Mouse (Mus musculus) G1E (cell line): Measurements from ENCODE around the gene Grm2. TPM values are rescaled to one million over a fixed set of nuclear protein-coding genes. Genes with fewer than 3 reads are reported as not detected.

Experiments used
- ATAC-seq: 2 replicates; pipeline ENCODE4 v1.8.0; 2016; ENCODE audit warnings: mild to moderate bottlenecking; ENCODE audit not compliant: insufficient number of reproducible peaks, poor library complexity, low FRiP score, severe bottlenecking; ENCODE audit errors: extremely low read depth
- DNase-seq: peaks from one replicate; pipeline ENCODE4 v3.0.0; 2012; ENCODE audit warnings: low spot score
- H3K27me3 ChIP-seq: 2 replicates; pipeline ENCODE4 v1.6.1; 2012; ENCODE audit warnings: mild to moderate bottlenecking, low read length, inconsistent platforms; ENCODE audit not compliant: insufficient read depth
- H3K36me3 ChIP-seq: replicated peaks from 2 replicates; pipeline ENCODE3; 2012; ENCODE audit warnings: mild to moderate bottlenecking, inconsistent platforms
- H3K4me1 ChIP-seq: 2 replicates; pipeline ENCODE4 v1.6.1; 2012; ENCODE audit warnings: low read depth, low read length, inconsistent platforms, mixed read lengths; ENCODE audit not compliant: insufficient read depth
- H3K4me3 ChIP-seq: 2 replicates; pipeline ENCODE4 v1.5.1; 2012; ENCODE audit warnings: low read depth, mild to moderate bottlenecking, inconsistent platforms, low read length, moderate library complexity, mixed read lengths
- H3K9me3 ChIP-seq: replicated peaks from 2 replicates; pipeline ENCODE4 v1.6.1; 2012; ENCODE audit warnings: inconsistent platforms
- CTCF ChIP-seq: IDR thresholded peaks from 2 replicates; pipeline ENCODE4 v1.5.1; 2012; ENCODE audit warnings: low read depth, low read length, inconsistent platforms, mixed read lengths
- GATA1 ChIP-seq: IDR thresholded peaks from 2 replicates; pipeline ENCODE4 v1.6.1; 2012; ENCODE audit warnings: borderline replicate concordance, low read length, inconsistent platforms, mixed read lengths
- GATA2 ChIP-seq: IDR thresholded peaks from 2 replicates; pipeline ENCODE4 v1.6.1; 2012; ENCODE audit warnings: low read depth, low read length, inconsistent platforms, borderline replicate concordance
- POLR2AphosphoS5 ChIP-seq: IDR thresholded peaks from 2 replicates; pipeline ENCODE4 v1.6.1; 2012; ENCODE audit warnings: low read depth, low read length, inconsistent platforms; ENCODE audit not compliant: insufficient replicate concordance
- TAL1 ChIP-seq: conservative IDR thresholded peaks from 2 replicates; pipeline ENCODE4 v1.6.1; 2012; ENCODE audit warnings: low read depth, low read length, inconsistent platforms, mixed read lengths
- polyA plus RNA-seq: library from polyadenylated mRNA; stranded (reverse); fragments of >175 nt; gene quantifications from 2 replicates; pipeline ENCODE4 v1.2.3, GENCODE M21; 2012
- total RNA-seq, 2 experiments: library from RNA; stranded (forward) in 1 of 2; stranded (reverse) in 1 of 2; fragments of 200-1000 nt in 1 of 2; fragments of >200 nt in 1 of 2; fragmentation: Nextera tagmentation in 1 of 2; gene quantifications; 2 replicates each; pipeline ENCODE4 v1.2.3; 2014 to 2017

Gene Grm2
- total and polyA plus RNA-seq, 3 experiments = 0.16 TPM; not detected in 2

DNA sequence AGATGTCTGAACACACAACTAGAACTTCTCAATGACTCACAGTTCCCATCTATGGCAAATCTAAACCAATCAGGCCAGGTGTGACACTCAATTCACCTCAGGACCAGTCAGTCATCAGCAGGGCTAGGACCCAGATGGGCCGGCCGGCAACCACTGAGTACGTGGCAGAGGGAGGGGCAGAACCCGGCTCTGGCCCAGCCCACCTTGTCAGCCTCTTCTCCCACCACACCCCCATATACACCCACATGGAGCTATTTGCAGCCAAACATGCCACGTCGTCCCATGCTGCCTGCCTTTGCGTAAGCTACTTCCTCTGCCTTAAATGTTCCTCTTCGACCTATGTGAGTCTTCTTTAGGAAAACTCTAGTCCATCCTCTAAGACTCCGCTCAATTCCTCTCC lies 20.1 kb upstream of the Grm2 start:
- ATAC-seq (no peak), DNase-seq (no peak)

DNA sequence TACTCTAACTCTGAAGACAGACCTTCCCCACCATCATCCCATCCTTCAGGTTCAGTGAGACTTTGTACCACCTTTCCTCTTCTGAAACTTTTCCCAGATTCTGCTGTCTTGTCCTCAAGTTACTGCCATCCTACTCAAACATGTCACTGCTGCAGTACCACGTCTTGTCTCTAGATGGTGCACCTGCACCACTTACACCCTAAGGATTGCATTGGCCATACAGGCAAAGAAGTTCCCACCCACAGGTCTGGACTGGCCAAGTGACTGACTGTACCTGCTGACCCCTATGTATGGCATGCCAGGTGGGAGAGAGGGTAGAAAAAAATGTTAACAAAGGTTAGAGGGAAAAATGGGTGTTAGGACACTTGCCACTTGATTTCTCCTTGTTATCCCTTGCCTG lies 19.6 kb upstream of the Grm2 start:
- ATAC-seq (peak; percentile 57; the same call in 1 of the 2 replicates), DNase-seq (peak; percentile 74)
- TF ChIP-seq CTCF (peak; percentile 98), GATA2 (no peak)
- Histone ChIP-seq H3K4me1 (peaks cover 3% of the 10 kb centered on the region; the same call in 1 of the 2 replicates), H3K4me3 (no peak overlapping the region), H3K9me3 (no peaks in the 10 kb centered on the region), H3K27me3 (no peaks in the 10 kb centered on the region), H3K36me3 (peaks cover 100% of the 10 kb centered on the region)

More for the DNA sequence above, 20.1 kb upstream of the Grm2 start:
- H3K4me1 ChIP-seq = peaks cover 3% of the 10 kb centered on the region; the same call in 1 of the 2 replicates
- no peaks in the 10 kb centered on the region for H3K27me3 ChIP-seq
- peaks cover 100% of the 10 kb centered on the region for H3K36me3 ChIP-seq
- H3K9me3 ChIP-seq = no peaks in the 10 kb centered on the region
- no peak overlapping the region for H3K4me3 ChIP-seq
- TF ChIP-seq POLR2AphosphoS5 (no peak), CTCF (no peak), GATA2 (no peak), GATA1 (no peak), TAL1 (no peak)

DNA sequence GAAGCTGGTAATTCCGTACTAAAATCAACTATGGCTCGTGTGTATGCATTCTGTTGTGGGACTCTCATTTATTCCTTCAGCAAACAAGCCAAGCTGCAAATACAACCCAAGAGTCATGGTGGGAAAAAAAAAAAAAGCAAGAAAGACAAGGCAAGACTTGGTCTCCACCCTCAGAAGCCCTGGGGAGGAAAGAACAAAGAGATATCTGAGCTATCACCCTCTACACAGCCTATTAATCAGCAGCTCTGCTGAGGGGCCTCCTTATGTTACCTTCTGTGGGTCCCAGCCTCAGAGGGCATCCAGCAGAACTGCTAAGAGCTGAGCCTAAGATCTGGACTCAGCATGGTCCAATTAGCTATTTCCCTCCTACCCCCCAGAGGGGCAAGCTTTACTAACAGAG lies 18.0 kb upstream of the Grm2 start:
- H3K27me3 ChIP-seq = no peaks in the 10 kb centered on the region
- DNase-seq (no peak), ATAC-seq (no peak)
- no peak overlapping the region for H3K4me3 ChIP-seq
- H3K36me3 ChIP-seq = peaks cover 100% of the 10 kb centered on the region
- no peaks in the 10 kb centered on the region for H3K9me3 ChIP-seq
- peaks cover 3% of the 10 kb centered on the region; the same call in 1 of the 2 replicates for H3K4me1 ChIP-seq
- no peak for TF ChIP-seq POLR2AphosphoS5
- no peak for TF ChIP-seq GATA1
- no peak for TF ChIP-seq GATA2
- TF ChIP-seq TAL1 = no peak
- TF ChIP-seq CTCF = no peak

- no peak for TF ChIP-seq POLR2AphosphoS5
- no peaks in the 10 kb centered on the region for H3K9me3 ChIP-seq
- H3K4me3 ChIP-seq = no peak overlapping the region
- no peaks in the 10 kb centered on the region for H3K4me1 ChIP-seq
- no peaks in the 10 kb centered on the region for H3K27me3 ChIP-seq
- H3K36me3 ChIP-seq = peaks cover 100% of the 10 kb centered on the region
- ATAC-seq (no peak), DNase-seq (no peak)
Observed at GRCm38 (mm10) chr9:106664856-106665255, 9.0 kb upstream of the Grm2 start.

DNA sequence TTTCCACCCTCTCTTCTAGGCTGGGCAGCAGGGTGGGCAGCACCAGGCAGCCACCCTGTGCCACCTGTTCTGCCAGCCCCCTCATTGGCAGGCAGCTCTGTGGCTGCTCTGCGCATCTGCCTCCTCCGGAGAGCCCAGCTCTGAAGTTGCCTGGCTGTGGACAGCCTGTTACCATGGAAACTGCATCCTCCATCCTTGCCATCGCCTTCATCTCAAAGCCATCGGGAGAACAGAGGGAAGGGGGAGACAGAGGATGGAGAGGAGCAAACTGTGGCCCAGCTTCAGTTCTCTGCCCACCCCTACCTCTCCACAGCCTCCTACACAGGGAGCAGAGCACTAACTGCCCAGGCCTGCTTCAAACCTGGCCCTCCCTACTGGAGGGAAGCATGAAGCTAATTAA lies 8.6 kb upstream of the Grm2 start:
- peaks cover 100% of the 10 kb centered on the region for H3K36me3 ChIP-seq
- H3K9me3 ChIP-seq = no peaks in the 10 kb centered on the region
- no peaks in the 10 kb centered on the region for H3K27me3 ChIP-seq
- DNase-seq (no peak), ATAC-seq (no peak)
- no peak for TF ChIP-seq GATA1
- no peak for TF ChIP-seq GATA2
- no peaks in the 10 kb centered on the region for H3K4me1 ChIP-seq
- H3K4me3 ChIP-seq = no peak overlapping the region

- Histone ChIP-seq H3K27me3 (no peaks in the 10 kb centered on the region), H3K4me1 (no peaks in the 10 kb centered on the region), H3K9me3 (no peaks in the 10 kb centered on the region), H3K4me3 (no peak overlapping the region), H3K36me3 (peaks cover 100% of the 10 kb centered on the region)
- no peak for DNase-seq
- TF ChIP-seq GATA2 (no peak), CTCF (no peak), TAL1 (no peak), POLR2AphosphoS5 (no peak), GATA1 (no peak)
- no peak for ATAC-seq
Observed at GRCm38 (mm10) chr9:106663200-106663599, 7.3 kb upstream of the Grm2 start.

DNA sequence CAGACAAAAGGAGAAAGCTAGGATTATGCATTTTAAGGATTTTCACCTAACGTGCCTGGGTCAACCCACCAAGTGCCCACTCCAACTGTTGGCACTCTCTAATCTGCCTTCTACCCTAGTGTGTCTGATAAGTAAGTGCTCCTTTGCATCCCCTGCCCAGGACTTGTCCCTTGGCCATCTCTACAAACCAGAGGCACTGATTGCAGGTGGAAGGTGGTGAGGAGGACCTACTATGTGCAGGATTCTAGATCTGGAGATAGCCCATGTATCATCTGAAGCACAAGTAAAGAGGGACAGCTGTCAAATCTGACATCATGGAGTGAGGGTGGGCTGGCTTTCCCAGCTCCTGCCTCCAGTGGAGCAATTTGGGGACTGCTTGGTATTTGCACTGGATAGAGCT lies 4.1 kb upstream of the Grm2 start:
- no peak for ATAC-seq
- peaks cover 81% of the 10 kb centered on the region for H3K36me3 ChIP-seq
- no peak overlapping the region for H3K4me3 ChIP-seq

More for the DNA sequence above, 4.1 kb upstream of the Grm2 start:
- H3K4me1 ChIP-seq = no peaks in the 10 kb centered on the region
- no peak for TF ChIP-seq GATA1
- no peak for TF ChIP-seq POLR2AphosphoS5
- no peak for TF ChIP-seq TAL1
- TF ChIP-seq CTCF = no peak
- TF ChIP-seq GATA2 = no peak
- DNase-seq = no peak
- peaks cover 5% of the 10 kb centered on the region; the same call in 1 of the 2 replicates for H3K27me3 ChIP-seq
- H3K9me3 ChIP-seq = no peaks in the 10 kb centered on the region
